Mouse (Mus musculus) C2C12 (cell line): ENCODE measurements around the gene Tmem121b.

Experiments
- CTCF ChIP-seq: IDR thresholded peaks from one replicate; pipeline ENCODE4 v1.5.1; 2011; ENCODE audit not compliant: control insufficient read depth, insufficient read depth, insufficient read length
- MAX ChIP-seq: IDR thresholded peaks from one replicate; pipeline ENCODE4 v1.6.1; 2011; ENCODE audit warnings: mild to moderate bottlenecking, control low read depth
- MYOG ChIP-seq: IDR thresholded peaks from one replicate; pipeline ENCODE4 v1.6.1; 2011; ENCODE audit not compliant: control insufficient read depth, insufficient read length; ENCODE audit errors: extremely low read depth
- USF1 ChIP-seq: IDR thresholded peaks from one replicate; pipeline ENCODE4 v1.6.1; 2011; ENCODE audit warnings: low read depth, mild to moderate bottlenecking, control low read depth, moderate library complexity

DNA sequence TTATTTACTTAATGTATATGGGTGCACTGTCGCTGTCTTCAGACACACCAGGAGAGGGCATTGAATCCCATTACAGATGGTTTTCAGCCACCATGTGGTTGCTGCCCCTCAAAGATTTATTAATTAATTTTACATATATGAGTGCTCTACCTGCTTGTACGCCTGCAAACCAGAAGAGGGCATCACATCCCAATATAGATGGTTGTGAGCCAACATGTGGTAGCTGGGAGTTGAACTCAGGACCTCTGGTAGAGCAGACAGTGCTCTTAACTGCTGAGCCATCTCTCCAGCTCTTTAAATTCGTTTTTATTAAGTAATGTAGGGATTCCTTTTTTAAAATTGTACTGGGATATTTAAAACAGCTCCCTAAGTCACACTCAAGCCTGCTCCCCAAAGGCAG is 24.3 kb downstream of the Tmem121b start:
- TF ChIP-seq USF1 = no peak
- no peak for TF ChIP-seq MAX
- no peak for TF ChIP-seq CTCF
- TF ChIP-seq MYOG = no peak
